Mouse (Mus musculus) spleen, postnatal 4 days (tissue): ENCODE data around the gene Mageb4.
"Not testable (repeated sequence)": the region's sequence is repeated elsewhere in the genome, so short reads cannot be mapped to it uniquely, and the experiment has no call there.

ENCODE experiments used
- DNase-seq, 2 experiments: peaks; one replicate each; pipeline ENCODE4 v3.0.0; 2022; ENCODE audit warnings: low spot score in 2 of 2

Gene Mageb4

DNA sequence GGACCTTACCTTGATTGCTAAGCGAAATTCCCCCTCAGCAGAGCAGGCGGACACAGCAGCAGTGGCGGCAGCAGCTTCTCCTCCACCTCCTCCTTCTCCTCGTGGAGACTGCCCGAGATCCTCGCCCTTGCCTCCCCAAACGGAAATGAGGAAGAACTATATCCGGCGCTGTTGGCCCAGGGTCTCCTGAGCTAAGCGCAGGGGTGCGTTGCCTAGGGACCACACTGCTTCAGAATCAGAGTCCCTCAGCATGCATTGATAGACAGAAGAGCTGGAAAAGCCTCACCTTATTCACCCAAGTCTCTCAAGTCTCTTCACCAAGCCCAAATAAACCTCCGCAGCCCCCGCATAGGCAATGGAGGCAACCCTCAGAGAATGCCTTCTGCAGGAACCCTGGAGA is at the start of gene Mageb4:
Gene Mageb4, minus strand, starts transcription at position 101 of the 400 bp plus-strand sequence.
- DNase-seq = not testable (repeated sequence)

GRCm38 (mm10) chrX:86284597-86284996 is 20.3 kb downstream of the Mageb4 start:
- not testable (repeated sequence) for DNase-seq

- not testable (repeated sequence) for DNase-seq
Measured at GRCm38 (mm10) chrX:86245950-86246349, 58.9 kb downstream of the Mageb4 start.

DNA sequence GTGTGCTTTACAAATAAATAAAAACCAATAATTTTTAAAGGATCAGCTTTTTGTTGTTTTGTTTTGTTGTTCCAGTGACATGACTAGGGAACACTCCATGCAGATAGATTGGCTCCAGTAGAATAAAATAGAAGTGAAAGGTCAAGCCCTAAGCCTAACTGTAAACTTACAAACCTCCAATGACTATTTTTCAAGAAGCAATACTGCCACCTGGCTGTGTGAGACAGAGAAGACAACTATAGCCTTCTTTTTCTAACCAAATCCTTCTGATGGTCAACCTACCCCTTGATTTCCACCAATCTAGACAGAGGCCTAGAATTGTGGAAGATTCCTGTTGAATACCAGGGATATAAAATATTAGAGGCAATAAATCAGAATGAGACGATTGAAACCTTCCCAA is 67.6 kb downstream of the Mageb4 start:
- no peak for DNase-seq
